Mouse (Mus musculus): ENCODE data around the gene 1600014C23Rik.

Gene 1600014C23Rik

GRCm38 (mm10) chr17:45726249-45726648 is 7.4 kb downstream of the 1600014C23Rik start:
- DNase-seq (ENCODE audit: low read depth, low spot score), result no peak

GRCm38 (mm10) chr17:45724574-45724921 is 9.1 kb downstream of the 1600014C23Rik start:
- DNase-seq (ENCODE audit: low read depth, low spot score), result no peak

- peak; percentile 63 for DNase-seq (ENCODE audit: low read depth, low spot score)
Measured at GRCm38 (mm10) chr17:45723732-45724573, 9.7 kb downstream of the 1600014C23Rik start.

GRCm38 (mm10) chr17:45718323-45718722 is 15.3 kb downstream of the 1600014C23Rik start:
- DNase-seq (ENCODE audit: low read depth, low spot score), result no peak

GRCm38 (mm10) chr17:45711525-45711924 is 22.1 kb downstream of the 1600014C23Rik start:
- no peak for DNase-seq (ENCODE audit: low read depth, low spot score)

GRCm38 (mm10) chr17:45710407-45710806 is 23.2 kb downstream of the 1600014C23Rik start:
- DNase-seq (ENCODE audit: low read depth, low spot score), result no peak

- no peak for DNase-seq (ENCODE audit: low read depth, low spot score)
Measured at GRCm38 (mm10) chr17:45709829-45710228, 23.8 kb downstream of the 1600014C23Rik start.

- no peak for DNase-seq (ENCODE audit: low read depth, low spot score)
Measured at GRCm38 (mm10) chr17:45708179-45708578, 25.5 kb downstream of the 1600014C23Rik start.

- DNase-seq (ENCODE audit: low read depth, low spot score), result no peak
Measured at GRCm38 (mm10) chr17:45707376-45707775, 26.3 kb downstream of the 1600014C23Rik start.

- no peak for DNase-seq (ENCODE audit: low read depth, low spot score)
Measured at GRCm38 (mm10) chr17:45706796-45707195, 26.8 kb downstream of the 1600014C23Rik start.

- no peak for DNase-seq (ENCODE audit: low read depth, low spot score)
Measured at GRCm38 (mm10) chr17:45703187-45703586, 30.5 kb downstream of the 1600014C23Rik start.

GRCm38 (mm10) chr17:45702254-45702653 is 31.4 kb downstream of the 1600014C23Rik start:
- no peak for DNase-seq (ENCODE audit: low read depth, low spot score)

GRCm38 (mm10) chr17:45701236-45701591 is 32.4 kb downstream of the 1600014C23Rik start:
- no peak for DNase-seq (ENCODE audit: low read depth, low spot score)

GRCm38 (mm10) chr17:45700496-45701235 is 33.0 kb downstream of the 1600014C23Rik start:
- DNase-seq (ENCODE audit: low read depth, low spot score), result no peak

GRCm38 (mm10) chr17:45699039-45699740 is 34.5 kb downstream of the 1600014C23Rik start:
- no peak for DNase-seq (ENCODE audit: low read depth, low spot score)

- DNase-seq (ENCODE audit: low read depth, low spot score), result no peak
Measured at GRCm38 (mm10) chr17:45698368-45698767, 35.3 kb downstream of the 1600014C23Rik start.

GRCm38 (mm10) chr17:45696981-45697380 is 36.7 kb downstream of the 1600014C23Rik start:
- no peak for DNase-seq (ENCODE audit: low read depth, low spot score)

GRCm38 (mm10) chr17:45695227-45696120 is 38.2 kb downstream of the 1600014C23Rik start:
- DNase-seq (ENCODE audit: low read depth, low spot score), result no peak

- DNase-seq (ENCODE audit: low read depth, low spot score), result no peak
Measured at GRCm38 (mm10) chr17:45693812-45694565, 39.7 kb downstream of the 1600014C23Rik start.

- no peak for DNase-seq (ENCODE audit: low read depth, low spot score)
Measured at GRCm38 (mm10) chr17:45692159-45692558, 41.5 kb downstream of the 1600014C23Rik start.
